Mouse (Mus musculus): ENCODE measurements around the gene Ccdc88c. TPM values are rescaled to one million over a fixed set of nuclear protein-coding genes. Genes with fewer than 3 reads are reported as not detected.

Gene Ccdc88c
- polyA plus RNA-seq, 1 experiment from 2014 or later = 9.0 TPM

GRCm38 (mm10) chr12:100862272-100862671, 166.6 kb downstream of the Ccdc88c start:
- Histone ChIP-seq H3K36me3 (ENCODE audit: control insufficient read depth, insufficient read depth, low read length) (no peaks in the 10 kb centered on the region), H3K4me1 (ENCODE audit: control insufficient read depth, insufficient read depth, low read depth, low read length) (no peaks in the 10 kb centered on the region), H3K27me3 (replicated peaks; ENCODE audit: control insufficient read depth, insufficient read depth, low read length) (no peaks in the 10 kb centered on the region), H3K9ac (ENCODE audit: low read depth, low read length) (no peak overlapping the region), H3K9me3 (ENCODE audit: control insufficient read depth, low read length) (no peaks in the 10 kb centered on the region; the same call in 1 of the 2 replicates), H3K4me2 (ENCODE audit: low read length) (no peak overlapping the region), H3K4me3 (ENCODE audit: low read length) (no peak overlapping the region), H3K27ac (ENCODE audit: low read depth, low read length) (no peak overlapping the region)
- ATAC-seq = no peak
- WGBS = 93% methylated on average over 3 of the region's 3 CpGs

MicroRNA genes within 50 kb of the gene (microRNA counts, 519-probe panel; counts per million panel counts)
- 2,363 counts per million, percentile 56 among the panel's probes with 10 or more counts for microRNA mmu-miR-1190

Small RNAs within 50 kb of the gene (microRNA-seq; reads per million reads assigned to microRNA genes)
- not detected for gene Mir1190

Other genes starting within 250 kb of the Ccdc88c start
- 3.2 and 4.5 TPM in 2 replicates for gene Dglucy, start 250.0 kb downstream of the Ccdc88c start, polyA plus RNA-seq (2015; fragmentation: Nextera tagmentation; extraction: Ambion mirVana)
- 6.3 and 6.8 TPM in 2 replicates for gene Gpr68, start 120.9 kb downstream of the Ccdc88c start, polyA plus RNA-seq (2015; fragmentation: Nextera tagmentation; extraction: Ambion mirVana)
- gene Ppp4r3a, start 54.6 kb upstream of the Ccdc88c start, polyA plus RNA-seq (2015; fragmentation: Nextera tagmentation; extraction: Ambion mirVana) = 18.9 and 20.2 TPM in 2 replicates